Mouse (Mus musculus) heart, embryonic 15.5 days (tissue): ENCODE data around the gene Slc1a4. TPM values are rescaled to one million over a fixed set of nuclear protein-coding genes. Genes with fewer than 3 reads are reported as not detected.

Experiments
- ATAC-seq: fragments of 200-750 bp; cut with Nextera tagmentation; replicated peaks from 2 replicates; pipeline ENCODE4 v1.8.0; 2017; ENCODE audit warnings: low read depth, moderate TSS enrichment; ENCODE audit not compliant: insufficient number of reproducible peaks, insufficient read depth, low FRiP score
- H3K27ac ChIP-seq: fragments of 300-500 bp; sonication (generic); 2 replicates; pipeline ENCODE4 v1.5.1; 2015; ENCODE audit warnings: mild to moderate bottlenecking, inconsistent platforms
- H3K27me3 ChIP-seq: fragments of 300-500 bp; sonication (generic); 2 replicates; pipeline ENCODE4 v1.6.1; 2015; ENCODE audit warnings: inconsistent platforms
- H3K36me3 ChIP-seq: fragments of 300-500 bp; sonication (generic); 2 replicates; pipeline ENCODE4 v1.6.1; 2015; ENCODE audit warnings: mild to moderate bottlenecking, inconsistent platforms
- H3K4me1 ChIP-seq: fragments of 300-500 bp; sonication (generic); replicated peaks from 2 replicates; pipeline ENCODE4 v1.6.1; 2015; ENCODE audit warnings: inconsistent platforms
- H3K4me2 ChIP-seq: fragments of 300-500 bp; sonication (generic); 2 replicates; pipeline ENCODE4 v1.6.1; 2015; ENCODE audit warnings: inconsistent platforms, mild to moderate bottlenecking, moderate library complexity
- H3K4me3 ChIP-seq: fragments of 300-500 bp; sonication (generic); 2 replicates; pipeline ENCODE4 v1.5.1; 2015; ENCODE audit warnings: mild to moderate bottlenecking, inconsistent platforms
- H3K9ac ChIP-seq: fragments of 300-500 bp; sonication (generic); 2 replicates; pipeline ENCODE4 v1.6.1; 2015; ENCODE audit warnings: mild to moderate bottlenecking, inconsistent platforms
- H3K9me3 ChIP-seq: fragments of 300-500 bp; sonication (generic); replicated peaks from 2 replicates; pipeline ENCODE4 v1.6.1; 2016; ENCODE audit warnings: inconsistent platforms
- whole genome bisulfite sequencing: fragments of 180-500 bp; shearing (Covaris S2); methylation state at CpG from one replicate; pipeline ENCODE4 v1.1.7; 2015; ENCODE audit warnings: mixed read lengths; 5-methylcytosine and 5-hydroxymethylcytosine counted together
- polyA plus RNA-seq: library from polyadenylated mRNA; unstranded; fragments of >200 nt; fragmentation: Nextera tagmentation; extraction: Ambion mirVana; gene quantifications from 2 replicates; pipeline ENCODE4 v1.2.1, GENCODE M21; 2015

Gene Slc1a4
- polyA plus RNA-seq, 1 experiment from 2014 or later: 6.9 TPM

- no peak overlapping the region for H3K4me3 ChIP-seq
- H3K27me3 ChIP-seq: peaks cover 3% of the 10 kb centered on the region; the same call in 1 of the 2 replicates
- H3K9ac ChIP-seq: no peak overlapping the region
- no peak for ATAC-seq
- H3K4me2 ChIP-seq: no peak overlapping the region
- no peaks in the 10 kb centered on the region for H3K4me1 ChIP-seq
- 77% methylated on average over 3 of the region's 3 CpGs for WGBS
- no peaks in the 10 kb centered on the region for H3K9me3 ChIP-seq
- H3K36me3 ChIP-seq: no peaks in the 10 kb centered on the region
- H3K27ac ChIP-seq: no peak overlapping the region
These were observed 48.0 kb downstream of the Slc1a4 start for GRCm38 (mm10) chr11:20284463-20284862.

- H3K27me3 ChIP-seq: peaks cover 3% of the 10 kb centered on the region; the same call in 1 of the 2 replicates
- ATAC-seq: no peak
- no peak overlapping the region for H3K4me2 ChIP-seq
- H3K9ac ChIP-seq: no peak overlapping the region
- 83% methylated on average over 2 of the region's 2 CpGs for WGBS
- H3K4me1 ChIP-seq: peaks cover 6% of the 10 kb centered on the region; the same call in 1 of the 2 replicates
- H3K4me3 ChIP-seq: no peak overlapping the region
- H3K36me3 ChIP-seq: no peaks in the 10 kb centered on the region
- no peak overlapping the region for H3K27ac ChIP-seq
- no peaks in the 10 kb centered on the region for H3K9me3 ChIP-seq
These were observed 49.8 kb downstream of the Slc1a4 start for GRCm38 (mm10) chr11:20282601-20283219.

GRCm38 (mm10) chr11:20280982-20281381 is 51.5 kb downstream of the Slc1a4 start:
- no peak overlapping the region for H3K9ac ChIP-seq
- H3K4me2 ChIP-seq: no peak overlapping the region
- WGBS: 49% methylated on average over 5 of the region's 5 CpGs
- H3K9me3 ChIP-seq: no peaks in the 10 kb centered on the region
- no peak overlapping the region for H3K27ac ChIP-seq
- no peak overlapping the region for H3K4me3 ChIP-seq
- H3K36me3 ChIP-seq: no peaks in the 10 kb centered on the region
- peaks cover 6% of the 10 kb centered on the region; the same call in 1 of the 2 replicates for H3K4me1 ChIP-seq
- no peak for ATAC-seq
- H3K27me3 ChIP-seq: peaks cover 3% of the 10 kb centered on the region; the same call in 1 of the 2 replicates

GRCm38 (mm10) chr11:20278702-20279101 is 53.8 kb downstream of the Slc1a4 start:
- Histone ChIP-seq H3K4me3 (no peak overlapping the region), H3K36me3 (no peaks in the 10 kb centered on the region), H3K9ac (no peak overlapping the region), H3K27ac (no peak overlapping the region), H3K9me3 (no peaks in the 10 kb centered on the region), H3K27me3 (peaks cover 3% of the 10 kb centered on the region; the same call in 1 of the 2 replicates), H3K4me2 (no peak overlapping the region), H3K4me1 (peaks cover 6% of the 10 kb centered on the region; the same call in 1 of the 2 replicates)
- WGBS: 13% methylated on average over 5 of the region's 5 CpGs
- ATAC-seq: no peak

- Histone ChIP-seq H3K9ac (no peak overlapping the region), H3K4me1 (peaks cover 6% of the 10 kb centered on the region; the same call in 1 of the 2 replicates), H3K9me3 (no peaks in the 10 kb centered on the region), H3K4me3 (no peak overlapping the region), H3K4me2 (no peak overlapping the region), H3K27ac (no peak overlapping the region), H3K36me3 (no peaks in the 10 kb centered on the region), H3K27me3 (peaks cover 3% of the 10 kb centered on the region; the same call in 1 of the 2 replicates)
- WGBS: 67% methylated on average over 2 of the region's 2 CpGs
- ATAC-seq: no peak
These were observed 55.4 kb downstream of the Slc1a4 start for GRCm38 (mm10) chr11:20277106-20277505.

GRCm38 (mm10) chr11:20275974-20276373 is 56.5 kb downstream of the Slc1a4 start:
- peaks cover 6% of the 10 kb centered on the region; the same call in 1 of the 2 replicates for H3K4me1 ChIP-seq
- H3K9me3 ChIP-seq: no peaks in the 10 kb centered on the region
- H3K27me3 ChIP-seq: no peaks in the 10 kb centered on the region
- no peak overlapping the region for H3K4me3 ChIP-seq
- no peak overlapping the region for H3K27ac ChIP-seq
- no peak overlapping the region for H3K4me2 ChIP-seq
- WGBS: 63% methylated on average over 2 of the region's 2 CpGs
- ATAC-seq: no peak
- H3K9ac ChIP-seq: no peak overlapping the region
- H3K36me3 ChIP-seq: no peaks in the 10 kb centered on the region

- Histone ChIP-seq H3K27ac (no peak overlapping the region), H3K4me2 (no peak overlapping the region), H3K4me3 (no peak overlapping the region), H3K27me3 (no peaks in the 10 kb centered on the region), H3K9me3 (no peaks in the 10 kb centered on the region), H3K9ac (no peak overlapping the region), H3K36me3 (no peaks in the 10 kb centered on the region), H3K4me1 (no peaks in the 10 kb centered on the region)
- WGBS: 74% methylated on average over 6 of the region's 6 CpGs
- no peak for ATAC-seq
These were observed 62.6 kb downstream of the Slc1a4 start for GRCm38 (mm10) chr11:20269885-20270284.

- Histone ChIP-seq H3K4me1 (no peaks in the 10 kb centered on the region), H3K27me3 (no peaks in the 10 kb centered on the region), H3K4me2 (no peak overlapping the region), H3K27ac (no peak overlapping the region), H3K9me3 (no peaks in the 10 kb centered on the region), H3K4me3 (no peak overlapping the region), H3K36me3 (no peaks in the 10 kb centered on the region), H3K9ac (no peak overlapping the region)
- no peak for ATAC-seq
- 46% methylated on average over 8 of the region's 8 CpGs for WGBS
These were observed 69.7 kb downstream of the Slc1a4 start for GRCm38 (mm10) chr11:20262628-20263380.

- no peak for ATAC-seq
- H3K4me3 ChIP-seq: no peak overlapping the region
These were observed 77.7 kb downstream of the Slc1a4 start for GRCm38 (mm10) chr11:20254791-20255190.

GRCm38 (mm10) chr11:20253088-20253487 is 79.4 kb downstream of the Slc1a4 start:
- Histone ChIP-seq H3K9me3 (no peaks in the 10 kb centered on the region), H3K4me2 (no peak overlapping the region), H3K4me3 (no peak overlapping the region), H3K27ac (no peak overlapping the region), H3K9ac (no peak overlapping the region), H3K27me3 (no peaks in the 10 kb centered on the region), H3K36me3 (no peaks in the 10 kb centered on the region), H3K4me1 (peaks cover 9% of the 10 kb centered on the region)
- WGBS: 68% methylated on average over 2 of the region's 2 CpGs
- no peak for ATAC-seq

More at GRCm38 (mm10) chr11:20254791-20255190, 77.7 kb downstream of the Slc1a4 start:
- WGBS: 64% methylated on average over 4 of the region's 4 CpGs
- no peak overlapping the region for H3K9ac ChIP-seq
- no peaks in the 10 kb centered on the region for H3K36me3 ChIP-seq
- no peak overlapping the region for H3K27ac ChIP-seq
- no peak overlapping the region for H3K4me2 ChIP-seq
- no peaks in the 10 kb centered on the region for H3K27me3 ChIP-seq
- H3K4me1 ChIP-seq: peaks cover 5% of the 10 kb centered on the region; the same call in 1 of the 2 replicates
- H3K9me3 ChIP-seq: no peaks in the 10 kb centered on the region
